Mouse (Mus musculus) inflammation-experienced regulatory T-cells, adult 6 months (primary cell): Measurements from ENCODE around the gene Tfam. TPM values are rescaled to one million over a fixed set of nuclear protein-coding genes. Genes with fewer than 3 reads are reported as not detected.

Experiments used
- ATAC-seq: one replicate; pipeline ENCODE4 v1.8.0; 2017
- polyA plus RNA-seq, 3 experiments: library from polyadenylated mRNA; unstranded; fragments of 100-300 nt; shearing (Covaris generic); gene quantifications; one replicate each; pipeline ENCODE4 v1.2.1; 2017

Tfam gene
- polyA plus RNA-seq, result 100 to 1,000 TPM in 1 of 3 experiments, 10 to 100 TPM in 2; 92.5 to 100 (median 93.8) TPM

GRCm38 (mm10) chr10:71238240-71238554, at the start of gene Tfam:
Gene Tfam, minus strand, starts transcription at chr10:71238280.
- no peak for ATAC-seq

GRCm38 (mm10) chr10:71285126-71285580, 47.1 kb upstream of the Tfam start, which contains the start of gene Ube2d1:
Gene Ube2d1, minus strand, starts transcription at chr10:71285262.
- peak; percentile 87 for ATAC-seq

- ATAC-seq, result peak; percentile 33
These were observed 46.5 kb upstream of the Tfam start for GRCm38 (mm10) chr10:71284511-71285125.

- ATAC-seq, result no peak
These were observed 46.0 kb upstream of the Tfam start for GRCm38 (mm10) chr10:71284131-71284510.

- no peak for ATAC-seq
These were observed 35.1 kb upstream of the Tfam start for GRCm38 (mm10) chr10:71273008-71273739.

GRCm38 (mm10) chr10:71267973-71268372, 29.9 kb upstream of the Tfam start:
- ATAC-seq, result no peak

GRCm38 (mm10) chr10:71267511-71267910, 29.4 kb upstream of the Tfam start:
- no peak for ATAC-seq

GRCm38 (mm10) chr10:71265067-71265466, 27.0 kb upstream of the Tfam start:
- no peak for ATAC-seq

GRCm38 (mm10) chr10:71261637-71262036, 23.6 kb upstream of the Tfam start:
- ATAC-seq, result no peak

- ATAC-seq, result no peak
These were observed 20.9 kb upstream of the Tfam start for GRCm38 (mm10) chr10:71258943-71259342.

- no peak for ATAC-seq
These were observed 20.4 kb upstream of the Tfam start for GRCm38 (mm10) chr10:71258516-71258915.

- no peak for ATAC-seq
These were observed 15.1 kb upstream of the Tfam start for GRCm38 (mm10) chr10:71253147-71253546.

- ATAC-seq, result no peak
These were observed 14.3 kb upstream of the Tfam start for GRCm38 (mm10) chr10:71252421-71252820.

- no peak for ATAC-seq
These were observed 13.8 kb upstream of the Tfam start for GRCm38 (mm10) chr10:71251846-71252245.

GRCm38 (mm10) chr10:71251256-71251655, 13.2 kb upstream of the Tfam start:
- ATAC-seq, result no peak

GRCm38 (mm10) chr10:71250472-71250871, 12.4 kb upstream of the Tfam start:
- no peak for ATAC-seq

GRCm38 (mm10) chr10:71249086-71249880, 11.2 kb upstream of the Tfam start:
- no peak for ATAC-seq

GRCm38 (mm10) chr10:71246956-71247355, 8.9 kb upstream of the Tfam start:
- peak; percentile 45 for ATAC-seq

GRCm38 (mm10) chr10:71239479-71240120, 1.5 kb upstream of the Tfam start:
- ATAC-seq, result peak; percentile 85

GRCm38 (mm10) chr10:71237516-71238239, 402 bp downstream of the Tfam start:
- ATAC-seq, result peak; percentile 83

GRCm38 (mm10) chr10:71234071-71234470, 4.0 kb downstream of the Tfam start:
- ATAC-seq, result no peak

GRCm38 (mm10) chr10:71225894-71226293, 12.2 kb downstream of the Tfam start:
- peak; percentile 80 for ATAC-seq
